Mouse (Mus musculus): ENCODE results near the gene Slc16a4. TPM values are rescaled to one million over a fixed set of nuclear protein-coding genes. Genes with fewer than 3 reads are reported as not detected.

The Slc16a4 gene
- total and polyA plus RNA-seq, 3 experiments, result 0.04 to 0.65 TPM; not detected in 1

- Histone ChIP-seq H3K27ac (ENCODE audit: control insufficient read depth, low read depth, low read length) (peak overlapping the region; percentile 91), H3K4me1 (ENCODE audit: control insufficient read depth in 1 of 2, insufficient read depth in 2 of 2, low read length in 2 of 2) (peaks cover 0 to 3% of the 10 kb centered on the region in 2 experiments; a peak in 2 of 4 replicates), H3K79me2 (ENCODE audit: control insufficient read depth, insufficient read depth, low read length, poor library complexity) (peaks cover 44% of the 10 kb centered on the region), H3K27me3 (ENCODE audit: control insufficient read depth in 1 of 2, insufficient read depth in 2 of 2, low read length in 2 of 2) (no peaks in the 10 kb centered on the region), H3K9ac (ENCODE audit: control insufficient read depth, low read depth, low read length, poor library complexity, severe bottlenecking) (peak overlapping the region; percentile 98), H3K36me3 (ENCODE audit: control insufficient read depth in 1 of 2, insufficient read depth in 2 of 2, low read length in 2 of 2) (peaks cover 20 to 21% of the 10 kb centered on the region in 2 experiments), H3K9me3 (replicated peaks; ENCODE audit: insufficient read depth, low read length) (no peaks in the 10 kb centered on the region), H3K4me3 (ENCODE audit: control insufficient read depth in 1 of 2, insufficient read depth in 1 of 2, low read depth in 2 of 2, low read length in 2 of 2) (peak overlapping the region; percentile 62 to 95)
- TF ChIP-seq MAX (IDR thresholded peaks at IDR 0.05; ENCODE audit: low read length) (peak; percentile 10), UBTF (IDR thresholded peaks at IDR 0.05; ENCODE audit: borderline replicate concordance, insufficient read depth, low read depth, low read length) (no peak), POLR2A (IDR thresholded peaks at IDR 0.05; ENCODE audit: control insufficient read depth in 1 of 2, insufficient read depth in 1 of 2, low read depth in 1 of 2, low read length in 2 of 2, poor library complexity in 1 of 2) (0 out of 4 replicates have a peak, but pooled peaks of 1 of the 2 experiments have one; percentile 73), MXI1 (IDR thresholded peaks at IDR 0.05; ENCODE audit: low read depth, low read length) (peak; percentile 51; the same call in 1 of the 2 replicates)
- peak; percentile 51 for DNase-seq (ENCODE audit: low read depth, low spot score)
These were observed 41.3 kb downstream of the Slc16a4 start for GRCm38 (mm10) chr3:107332127-107332959.

- DNase-seq (ENCODE audit: low read depth, low spot score), result peak; percentile 99
- TF ChIP-seq CHD2 (IDR thresholded peaks at IDR 0.05; ENCODE audit: low read length), result no peak
- peak; percentile 81 for TF ChIP-seq MYB (IDR thresholded peaks at IDR 0.05; ENCODE audit: low read depth, low read length)
- TF ChIP-seq ZNF384 (IDR thresholded peaks at IDR 0.05; ENCODE audit: low read depth, low read length), result no peak
- peak; percentile 54; the same call in 1 of the 2 replicates for TF ChIP-seq MYC (IDR thresholded peaks at IDR 0.05; ENCODE audit: low read depth, low read length)
- TF ChIP-seq POLR2AphosphoS5 (IDR thresholded peaks at IDR 0.05; ENCODE audit: borderline replicate concordance, low read depth, low read length), result no peak
- no peak for TF ChIP-seq JUND (IDR thresholded peaks at IDR 0.05; ENCODE audit: low read depth, low read length)
- TF ChIP-seq NELFE (IDR thresholded peaks at IDR 0.05; ENCODE audit: low read depth, low read length), result peak; percentile 79
- peak; percentile 6 for TF ChIP-seq MAX (IDR thresholded peaks at IDR 0.05; ENCODE audit: low read length)
- peak; percentile 97 for TF ChIP-seq E2F4 (IDR thresholded peaks at IDR 0.05; ENCODE audit: borderline replicate concordance, low read depth, low read length)
- TF ChIP-seq SMC3 (IDR thresholded peaks at IDR 0.05; ENCODE audit: low read depth, low read length), result no peak
- TF ChIP-seq USF1 (IDR thresholded peaks at IDR 0.05; ENCODE audit: low read depth, low read length), result peak; percentile 97
- peak; percentile 87 for TF ChIP-seq TBP (IDR thresholded peaks at IDR 0.05; ENCODE audit: low read depth, low read length)
- TF ChIP-seq USF2 (IDR thresholded peaks at IDR 0.05; ENCODE audit: borderline replicate concordance in 1 of 2, insufficient read depth in 1 of 2, low read depth in 1 of 2, low read length in 2 of 2), result peak; percentile 55 to 77
- TF ChIP-seq EP300 (IDR thresholded peaks at IDR 0.05; ENCODE audit: low read depth in 1 of 2, low read length in 2 of 2), result no peak
- peak; percentile 83 for TF ChIP-seq TCF12 (IDR thresholded peaks at IDR 0.05; ENCODE audit: low read depth, low read length)
- TF ChIP-seq ZMIZ1 (IDR thresholded peaks at IDR 0.05; ENCODE audit: low read depth, low read length), result peak; percentile 73; the same call in 1 of the 2 replicates
- 0 out of 2 replicates have a peak, but pooled peaks have one; percentile 20 for TF ChIP-seq NRF1 (IDR thresholded peaks at IDR 0.05; ENCODE audit: insufficient read depth, low read depth, low read length, poor library complexity, severe bottlenecking)
- peak in 1 of 2 experiments; percentile 82 for TF ChIP-seq POLR2A (IDR thresholded peaks at IDR 0.05; ENCODE audit: control insufficient read depth in 1 of 2, insufficient read depth in 1 of 2, low read depth in 1 of 2, low read length in 2 of 2, poor library complexity in 1 of 2)
- no peak for TF ChIP-seq CTCF (IDR thresholded peaks at IDR 0.05 in 2 of 3, conservative IDR thresholded peaks at IDR 0.05 in 1 of 3; ENCODE audit: control insufficient read depth in 1 of 3, insufficient read depth in 1 of 3, low read depth in 2 of 3, low read length in 3 of 3, poor library complexity in 1 of 3, severe bottlenecking in 1 of 3)
- peak; percentile 42; the same call in 1 of the 2 replicates for TF ChIP-seq HCFC1 (IDR thresholded peaks at IDR 0.05; ENCODE audit: low read depth, low read length)
- no peak for TF ChIP-seq MXI1 (IDR thresholded peaks at IDR 0.05; ENCODE audit: low read depth, low read length)
- peak; percentile 76; the same call in 1 of the 2 replicates for TF ChIP-seq POLR2AphosphoS2 (IDR thresholded peaks at IDR 0.05; ENCODE audit: low read length)
- H3K27me3 ChIP-seq (ENCODE audit: control insufficient read depth in 1 of 2, insufficient read depth in 2 of 2, low read length in 2 of 2), result no peaks in the 10 kb centered on the region
- H3K9ac ChIP-seq (ENCODE audit: control insufficient read depth, low read depth, low read length, poor library complexity, severe bottlenecking), result peak overlapping the region; percentile 98
- peaks cover 16 to 17% of the 10 kb centered on the region in 2 experiments for H3K36me3 ChIP-seq (ENCODE audit: control insufficient read depth in 1 of 2, insufficient read depth in 2 of 2, low read length in 2 of 2)
- H3K4me3 ChIP-seq (ENCODE audit: control insufficient read depth in 1 of 2, insufficient read depth in 1 of 2, low read depth in 2 of 2, low read length in 2 of 2), result peak overlapping the region; percentile 62 to 95
- H3K79me2 ChIP-seq (ENCODE audit: control insufficient read depth, insufficient read depth, low read length, poor library complexity), result peaks cover 41% of the 10 kb centered on the region
- peak overlapping the region; percentile 95 for H3K27ac ChIP-seq (ENCODE audit: control insufficient read depth, low read depth, low read length)
- H3K9me3 ChIP-seq (replicated peaks; ENCODE audit: insufficient read depth, low read length), result no peaks in the 10 kb centered on the region
- H3K4me1 ChIP-seq (ENCODE audit: control insufficient read depth in 1 of 2, insufficient read depth in 2 of 2, low read length in 2 of 2), result peaks cover 0 to 2% of the 10 kb centered on the region in 2 experiments; a peak in 2 of 4 replicates
These were observed 41.9 kb downstream of the Slc16a4 start for GRCm38 (mm10) chr3:107332960-107333380.

Data from MEL (cell line).